Mouse (Mus musculus): ENCODE measurements around the gene Slc1a5. TPM values are rescaled to one million over a fixed set of nuclear protein-coding genes. Genes with fewer than 3 reads are reported as not detected.

Gene Slc1a5
- polyA plus RNA-seq, 1 experiment from 2014 or later, result 120 TPM

GRCm38 (mm10) chr7:16820271-16820763 lies 39.2 kb downstream of the Slc1a5 start:
- peak overlapping the region; percentile 78 for H3K27ac ChIP-seq (replicated peaks)
- H3K27me3 ChIP-seq, result no peaks in the 10 kb centered on the region
- peak overlapping the region; percentile 17; the same call in 1 of the 2 replicates for H3K4me3 ChIP-seq (replicated peaks)
- no peaks in the 10 kb centered on the region for H3K9me3 ChIP-seq (replicated peaks)
- 35% methylated on average over 5 of the region's 5 CpGs for WGBS (ENCODE audit: insufficient replicate concordance)
- H3K4me2 ChIP-seq, result peak overlapping the region; percentile 52
- peak overlapping the region; percentile 31 for H3K9ac ChIP-seq
- peaks cover 30% of the 10 kb centered on the region for H3K36me3 ChIP-seq (replicated peaks)
- peaks cover 67% of the 10 kb centered on the region for H3K4me1 ChIP-seq (replicated peaks)
- no peak for ATAC-seq (ENCODE audit: insufficient read depth)

- Histone ChIP-seq H3K4me3 (replicated peaks) (no peak overlapping the region), H3K9me3 (replicated peaks) (no peaks in the 10 kb centered on the region), H3K27me3 (no peaks in the 10 kb centered on the region), H3K4me1 (replicated peaks) (peaks cover 62% of the 10 kb centered on the region), H3K9ac (no peak overlapping the region), H3K4me2 (peak overlapping the region; percentile 12; the same call in 1 of the 2 replicates), H3K27ac (replicated peaks) (peak overlapping the region; percentile 38; the same call in 1 of the 2 replicates), H3K36me3 (replicated peaks) (peaks cover 38% of the 10 kb centered on the region)
- WGBS (ENCODE audit: insufficient replicate concordance), result 62% methylated on average over 3 of the region's 3 CpGs
- no peak for ATAC-seq (ENCODE audit: insufficient read depth)
Observed at GRCm38 (mm10) chr7:16821091-16821490, 40.0 kb downstream of the Slc1a5 start.

DNA sequence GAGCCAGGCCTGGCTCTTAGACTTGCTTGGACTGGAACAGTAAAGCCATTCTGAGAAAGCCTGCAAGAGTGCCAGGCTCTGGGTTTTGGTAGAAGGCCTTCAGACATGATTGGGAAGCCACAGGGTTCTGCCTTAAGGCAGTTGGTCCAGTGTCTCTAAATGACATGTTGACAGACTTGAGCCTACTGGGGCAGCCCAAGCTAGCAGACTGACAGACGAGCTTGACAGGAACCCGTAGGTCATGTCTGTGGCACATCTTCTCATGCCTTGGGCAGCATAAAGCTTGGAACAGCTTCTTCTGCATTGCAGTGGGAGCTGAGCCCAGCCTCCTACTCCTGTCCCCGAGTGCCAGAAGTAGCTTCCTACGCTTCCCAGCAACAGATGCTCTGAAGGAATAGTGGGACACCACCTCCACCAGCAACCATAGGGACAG lies 40.5 kb downstream of the Slc1a5 start:
- no peak for ATAC-seq (ENCODE audit: insufficient read depth)
- WGBS (ENCODE audit: insufficient replicate concordance), result 77% methylated on average over 4 of the region's 4 CpGs
- H3K27me3 ChIP-seq, result no peaks in the 10 kb centered on the region
- no peak overlapping the region for H3K4me2 ChIP-seq
- no peaks in the 10 kb centered on the region for H3K9me3 ChIP-seq (replicated peaks)
- H3K9ac ChIP-seq, result no peak overlapping the region
- peaks cover 66% of the 10 kb centered on the region for H3K4me1 ChIP-seq (replicated peaks)
- H3K36me3 ChIP-seq (replicated peaks), result peaks cover 44% of the 10 kb centered on the region
- H3K4me3 ChIP-seq (replicated peaks), result no peak overlapping the region
- H3K27ac ChIP-seq (replicated peaks), result no peak overlapping the region

GRCm38 (mm10) chr7:16823734-16824133 lies 42.6 kb downstream of the Slc1a5 start:
- Histone ChIP-seq H3K27me3 (no peaks in the 10 kb centered on the region), H3K4me1 (replicated peaks) (peaks cover 58% of the 10 kb centered on the region), H3K27ac (replicated peaks) (no peak overlapping the region), H3K9me3 (replicated peaks) (no peaks in the 10 kb centered on the region), H3K4me2 (no peak overlapping the region), H3K36me3 (replicated peaks) (peaks cover 61% of the 10 kb centered on the region), H3K4me3 (replicated peaks) (no peak overlapping the region), H3K9ac (no peak overlapping the region)
- 64% methylated on average over 5 of the region's 5 CpGs for WGBS (ENCODE audit: insufficient replicate concordance)
- no peak for ATAC-seq (ENCODE audit: insufficient read depth)

DNA sequence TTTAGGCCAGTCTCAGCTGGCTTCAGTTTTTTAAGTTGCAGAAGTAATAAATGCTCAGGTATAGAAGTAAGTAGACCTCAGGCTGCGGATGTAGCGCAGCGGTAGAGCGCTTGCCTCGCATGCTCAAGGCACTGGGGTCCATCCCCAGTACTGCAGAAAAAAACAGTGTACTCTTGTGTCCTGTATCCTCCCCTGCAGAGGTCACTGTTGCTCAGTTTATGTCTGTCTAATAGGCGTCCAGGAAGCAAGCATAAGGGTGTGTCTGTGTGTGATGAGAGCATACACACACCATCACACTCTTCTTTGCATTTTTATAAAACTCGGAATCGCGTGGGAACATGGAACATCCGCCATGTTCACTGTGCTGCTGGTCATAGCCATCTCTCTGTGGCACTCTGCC lies 44.6 kb downstream of the Slc1a5 start:
- no peaks in the 10 kb centered on the region for H3K9me3 ChIP-seq (replicated peaks)
- peaks cover 82% of the 10 kb centered on the region for H3K36me3 ChIP-seq (replicated peaks)
- H3K4me1 ChIP-seq (replicated peaks), result peaks cover 37% of the 10 kb centered on the region
- H3K9ac ChIP-seq, result no peak overlapping the region
- H3K4me2 ChIP-seq, result no peak overlapping the region
- no peak overlapping the region for H3K4me3 ChIP-seq (replicated peaks)
- 71% methylated on average over 10 of the region's 10 CpGs for WGBS (ENCODE audit: insufficient replicate concordance)
- no peaks in the 10 kb centered on the region for H3K27me3 ChIP-seq
- ATAC-seq (ENCODE audit: insufficient read depth), result no peak
- H3K27ac ChIP-seq (replicated peaks), result 0 out of 2 replicates have a peak overlapping the region, but pooled peaks have one; percentile 19

DNA sequence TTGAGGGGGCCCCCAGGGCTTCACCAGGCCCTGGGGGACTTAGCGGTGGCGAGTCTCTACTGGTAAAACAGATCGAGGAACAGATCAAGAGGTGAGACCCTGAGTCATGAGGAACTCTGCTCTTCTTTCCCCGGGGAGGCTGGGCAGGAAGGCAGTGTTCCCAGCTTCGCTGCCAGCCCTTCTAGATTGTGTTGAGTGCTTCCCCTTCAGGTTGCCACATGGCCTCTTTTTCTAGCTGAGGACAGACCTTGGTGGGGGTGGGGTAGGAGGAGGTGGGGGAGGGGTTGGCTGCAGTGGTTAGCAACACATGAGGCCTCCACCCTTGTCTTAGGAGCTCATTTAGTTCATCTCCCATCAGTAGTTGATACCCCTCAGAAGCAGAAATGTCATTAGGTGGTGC lies 45.4 kb downstream of the Slc1a5 start:
- Histone ChIP-seq H3K4me3 (replicated peaks) (no peak overlapping the region), H3K27ac (replicated peaks) (0 out of 2 replicates have a peak overlapping the region, but pooled peaks have one; percentile 19), H3K4me1 (replicated peaks) (peaks cover 29% of the 10 kb centered on the region), H3K9ac (no peak overlapping the region), H3K36me3 (replicated peaks) (peaks cover 90% of the 10 kb centered on the region), H3K27me3 (no peaks in the 10 kb centered on the region), H3K4me2 (no peak overlapping the region), H3K9me3 (replicated peaks) (no peaks in the 10 kb centered on the region)
- no peak for ATAC-seq (ENCODE audit: insufficient read depth)
- WGBS (ENCODE audit: insufficient replicate concordance), result 38% methylated on average over 5 of the region's 5 CpGs

GRCm38 (mm10) chr7:16827274-16827673 lies 46.1 kb downstream of the Slc1a5 start:
- ATAC-seq (ENCODE audit: insufficient read depth), result no peak
- Histone ChIP-seq H3K4me3 (replicated peaks) (no peak overlapping the region), H3K9me3 (replicated peaks) (no peaks in the 10 kb centered on the region), H3K27ac (replicated peaks) (no peak overlapping the region), H3K36me3 (replicated peaks) (peaks cover 97% of the 10 kb centered on the region), H3K4me1 (replicated peaks) (peaks cover 22% of the 10 kb centered on the region), H3K27me3 (no peaks in the 10 kb centered on the region), H3K9ac (no peak overlapping the region), H3K4me2 (no peak overlapping the region)
- 55% methylated on average over 4 of the region's 4 CpGs for WGBS (ENCODE audit: insufficient replicate concordance)

GRCm38 (mm10) chr7:16830449-16830848 lies 49.3 kb downstream of the Slc1a5 start:
- 75% methylated on average over 9 of the region's 9 CpGs for WGBS (ENCODE audit: insufficient replicate concordance)
- H3K36me3 ChIP-seq (replicated peaks), result peaks cover 98% of the 10 kb centered on the region
- no peak overlapping the region for H3K4me3 ChIP-seq (replicated peaks)
- H3K27ac ChIP-seq (replicated peaks), result no peak overlapping the region
- 0 out of 2 replicates have a peak, but pooled peaks have one; percentile 32 for ATAC-seq (ENCODE audit: insufficient read depth)
- no peaks in the 10 kb centered on the region for H3K9me3 ChIP-seq (replicated peaks)
- H3K9ac ChIP-seq, result no peak overlapping the region
- no peaks in the 10 kb centered on the region for H3K27me3 ChIP-seq
- H3K4me1 ChIP-seq (replicated peaks), result peaks cover 17% of the 10 kb centered on the region
- H3K4me2 ChIP-seq, result no peak overlapping the region

DNA sequence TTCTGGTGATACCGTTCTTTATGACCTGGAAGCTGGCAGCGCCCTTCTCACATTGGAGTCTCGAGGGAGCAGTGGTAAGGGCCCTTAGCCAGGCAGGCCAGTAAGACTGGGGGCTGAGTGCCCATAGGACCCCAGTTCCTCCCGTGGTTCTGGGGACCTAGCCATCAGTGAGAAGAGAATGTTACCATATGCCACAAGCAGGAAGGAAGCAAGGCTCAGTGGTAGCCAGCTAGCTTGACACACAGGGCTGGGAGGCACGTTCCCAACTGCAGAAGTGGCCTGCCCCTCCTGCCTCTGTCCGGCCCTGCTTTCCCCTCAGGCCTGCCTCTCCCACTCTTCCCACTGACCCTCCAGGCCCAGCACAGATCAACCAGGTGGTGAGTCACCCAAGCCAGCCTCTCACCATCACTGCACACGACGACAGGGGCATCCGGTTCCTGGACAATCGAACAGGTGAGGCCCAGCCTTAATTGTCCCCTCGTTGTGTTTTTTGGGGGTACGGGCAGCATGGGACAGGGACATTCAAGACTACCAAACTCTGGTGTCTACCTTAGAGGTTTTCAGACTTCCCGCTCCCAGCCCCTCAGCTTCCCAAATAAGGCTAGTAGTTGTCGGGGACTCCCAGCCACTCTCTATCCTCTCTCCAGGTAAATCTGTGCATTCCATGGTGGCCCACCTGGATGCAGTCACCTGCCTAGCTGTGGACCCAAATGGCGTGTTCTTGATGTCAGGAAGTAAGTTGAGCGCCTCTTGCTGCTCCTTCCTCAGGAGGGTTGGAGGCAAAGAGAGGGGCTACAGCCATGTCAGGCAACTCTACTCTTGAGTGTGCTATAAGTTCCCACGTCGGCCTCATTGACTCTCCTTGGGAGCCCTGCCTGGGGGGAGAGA lies 57.0 kb downstream of the Slc1a5 start:
- ATAC-seq (ENCODE audit: insufficient read depth), result no peak
- H3K4me3 ChIP-seq (replicated peaks), result no peak overlapping the region
- H3K4me2 ChIP-seq, result no peak overlapping the region
- H3K4me1 ChIP-seq (replicated peaks), result peaks cover 40% of the 10 kb centered on the region
- no peak overlapping the region for H3K9ac ChIP-seq
- peaks cover 75% of the 10 kb centered on the region for H3K36me3 ChIP-seq (replicated peaks)
- no peaks in the 10 kb centered on the region for H3K9me3 ChIP-seq (replicated peaks)
- WGBS (ENCODE audit: insufficient replicate concordance), result 77% methylated on average over 18 of the region's 18 CpGs
- H3K27me3 ChIP-seq, result no peaks in the 10 kb centered on the region
- no peak overlapping the region for H3K27ac ChIP-seq (replicated peaks)

DNA sequence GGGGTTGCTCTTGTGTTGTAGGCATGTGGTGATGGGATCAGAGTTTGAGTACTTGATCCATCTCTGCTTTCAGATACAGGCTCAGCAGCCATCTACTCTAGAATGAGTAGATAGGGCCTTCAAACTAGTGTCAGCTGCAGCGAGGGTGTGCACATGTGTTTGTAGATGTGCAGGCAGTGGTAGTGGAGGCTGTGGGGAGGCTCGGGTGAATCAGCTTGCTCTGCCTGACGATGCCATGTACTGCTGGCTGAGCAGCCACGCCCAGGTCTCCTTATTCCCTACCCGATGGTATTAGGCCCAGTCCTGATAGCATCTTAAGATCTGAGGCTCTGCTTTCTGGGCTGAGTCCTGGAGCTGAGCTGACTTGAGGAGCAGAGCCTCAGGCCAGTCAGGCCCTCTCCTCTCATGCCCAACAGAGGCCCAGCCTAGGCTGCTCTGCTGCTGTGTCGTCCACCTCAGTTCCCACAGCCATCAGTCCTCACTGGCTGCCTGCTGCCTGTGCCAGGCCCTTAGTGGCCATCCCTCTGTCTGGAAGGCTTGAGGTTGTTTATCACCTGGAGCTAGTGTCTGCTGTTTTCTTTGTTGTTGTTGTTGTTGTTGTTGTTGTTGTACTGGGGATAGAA lies 57.8 kb downstream of the Slc1a5 start:
- Histone ChIP-seq H3K9me3 (replicated peaks) (no peaks in the 10 kb centered on the region), H3K9ac (no peak overlapping the region), H3K36me3 (replicated peaks) (peaks cover 68% of the 10 kb centered on the region), H3K27ac (replicated peaks) (no peak overlapping the region), H3K27me3 (no peaks in the 10 kb centered on the region), H3K4me2 (no peak overlapping the region), H3K4me3 (replicated peaks) (no peak overlapping the region), H3K4me1 (replicated peaks) (peaks cover 47% of the 10 kb centered on the region)
- 40% methylated on average over 6 of the region's 6 CpGs for WGBS (ENCODE audit: insufficient replicate concordance)
- ATAC-seq (ENCODE audit: insufficient read depth), result no peak

- peaks cover 61% of the 10 kb centered on the region for H3K36me3 ChIP-seq (replicated peaks)
- no peak overlapping the region for H3K4me2 ChIP-seq
- no peak overlapping the region for H3K27ac ChIP-seq (replicated peaks)
- H3K4me1 ChIP-seq (replicated peaks), result peaks cover 54% of the 10 kb centered on the region
- H3K9me3 ChIP-seq (replicated peaks), result no peaks in the 10 kb centered on the region
- H3K4me3 ChIP-seq (replicated peaks), result no peak overlapping the region
- no peak for ATAC-seq (ENCODE audit: insufficient read depth)
- 78% methylated on average over 12 of the region's 12 CpGs for WGBS (ENCODE audit: insufficient replicate concordance)
- H3K9ac ChIP-seq, result no peak overlapping the region
- H3K27me3 ChIP-seq, result no peaks in the 10 kb centered on the region
Observed at GRCm38 (mm10) chr7:16839427-16840108, 58.4 kb downstream of the Slc1a5 start.

All from liver, embryonic 15.5 days (tissue).